Mouse (Mus musculus) liver, embryonic 11.5 days (tissue): ENCODE results near the gene Scimp. TPM values are rescaled to one million over a fixed set of nuclear protein-coding genes. Genes with fewer than 3 reads are reported as not detected.

Experiments
- microRNA-seq: library from miRNA; unstranded; fragments of <30 nt; microRNA quantifications from one replicate; pipeline ENCODE4, GENCODE M21; 2017; ENCODE audit warnings: borderline number of aligned reads
- polyA plus RNA-seq: library from polyadenylated mRNA; unstranded; fragments of >200 nt; fragmentation: Nextera tagmentation; extraction: Ambion mirVana; gene quantifications from 2 replicates; pipeline ENCODE4 v1.2.1, GENCODE M21; 2014

Scimp gene
- polyA plus RNA-seq, 1 experiment from 2014 or later: 0.82 TPM

Small RNA genes within 50 kb of the gene (microRNA-seq; reads per million reads assigned to microRNA genes)
- not detected for gene Gm22760

Other genes with a start within 250 kb of the Scimp start
- gene Mink1, start 249.7 kb downstream of the Scimp start, polyA plus RNA-seq: 15.6 and 16.0 TPM in 2 replicates
- not detected in 2 replicates for gene 4930544D05Rik, start 196.7 kb downstream of the Scimp start, polyA plus RNA-seq
- not detected in 2 replicates for gene Chrne, start 193.4 kb downstream of the Scimp start, polyA plus RNA-seq
- gene Gp1ba, start 173.5 kb downstream of the Scimp start, polyA plus RNA-seq: 15.3 and 16.4 TPM in 2 replicates
- gene Rnf167, start 165.4 kb downstream of the Scimp start, polyA plus RNA-seq: 113 and 114 TPM in 2 replicates
- 115 and 126 TPM in 2 replicates for gene Slc25a11, start 165.1 kb downstream of the Scimp start, polyA plus RNA-seq
- gene Pfn1, start 157.9 kb downstream of the Scimp start, polyA plus RNA-seq: 2,285 and 2,367 TPM in 2 replicates
- 19.8 and 20.1 TPM in 2 replicates for gene Eno3, start 155.4 kb downstream of the Scimp start, polyA plus RNA-seq
- gene Spag7, start 143.2 kb downstream of the Scimp start, polyA plus RNA-seq: 132 and 146 TPM in 2 replicates
- 10.4 and 13.1 TPM in 2 replicates for gene Camta2, start 124.5 kb downstream of the Scimp start, polyA plus RNA-seq
- 0.96 and 1.1 TPM in 2 replicates for gene Inca1, start 112.4 kb downstream of the Scimp start, polyA plus RNA-seq
- gene Kif1c, start 112.0 kb downstream of the Scimp start, polyA plus RNA-seq: 3.1 and 3.8 TPM in 2 replicates
- 3.3 and 4.0 TPM in 2 replicates for gene Zfp3, start 48.4 kb downstream of the Scimp start, polyA plus RNA-seq
- 25.7 and 28.9 TPM in 2 replicates for gene Rabep1, start 32.2 kb upstream of the Scimp start, polyA plus RNA-seq
- 125 and 144 TPM in 2 replicates for gene Nup88, start 157.4 kb upstream of the Scimp start, polyA plus RNA-seq
- 111 and 124 TPM in 2 replicates for gene Rpain, start 157.6 kb upstream of the Scimp start, polyA plus RNA-seq
- 568 and 569 TPM in 2 replicates for gene C1qbp, start 170.4 kb upstream of the Scimp start, polyA plus RNA-seq
- 24.2 and 26.6 TPM in 2 replicates for gene Dhx33, start 191.9 kb upstream of the Scimp start, polyA plus RNA-seq
- gene Mis12, start 207.0 kb upstream of the Scimp start, polyA plus RNA-seq: 31.3 and 31.9 TPM in 2 replicates
- 49.5 and 51.6 TPM in 2 replicates for gene Derl2, start 207.3 kb upstream of the Scimp start, polyA plus RNA-seq
- gene 6330403K07Rik, start 220.9 kb upstream of the Scimp start, polyA plus RNA-seq: 16.3 and 20.6 TPM in 2 replicates